Mouse (Mus musculus): ENCODE measurements around the gene Clic4.

Gene Clic4

DNA sequence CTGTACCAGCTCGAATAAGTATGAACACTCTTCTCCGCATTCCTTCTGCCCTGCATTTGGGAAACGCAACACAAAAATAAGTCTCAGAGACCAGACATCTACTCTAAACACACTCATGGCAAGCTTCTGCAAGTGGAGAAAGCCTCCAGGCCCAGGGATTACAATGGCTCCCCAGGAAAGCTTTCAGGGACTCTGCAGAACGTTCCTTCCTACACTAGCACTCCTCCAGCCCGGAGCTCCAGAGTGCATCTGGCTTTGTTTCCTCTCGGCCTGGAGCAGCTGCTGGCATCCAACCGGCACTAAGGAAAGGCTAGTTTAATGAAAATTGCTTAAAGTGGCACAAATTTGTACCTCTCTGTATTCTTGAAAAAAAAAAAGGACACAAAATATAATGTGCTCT is 14.1 kb downstream of the Clic4 start:
- DNase-seq (ENCODE audit: low spot score in 2 of 2), result no peak

GRCm38 (mm10) chr4:135257881-135258476 is 14.6 kb downstream of the Clic4 start:
- DNase-seq (ENCODE audit: low spot score in 2 of 2), result no peak

DNA sequence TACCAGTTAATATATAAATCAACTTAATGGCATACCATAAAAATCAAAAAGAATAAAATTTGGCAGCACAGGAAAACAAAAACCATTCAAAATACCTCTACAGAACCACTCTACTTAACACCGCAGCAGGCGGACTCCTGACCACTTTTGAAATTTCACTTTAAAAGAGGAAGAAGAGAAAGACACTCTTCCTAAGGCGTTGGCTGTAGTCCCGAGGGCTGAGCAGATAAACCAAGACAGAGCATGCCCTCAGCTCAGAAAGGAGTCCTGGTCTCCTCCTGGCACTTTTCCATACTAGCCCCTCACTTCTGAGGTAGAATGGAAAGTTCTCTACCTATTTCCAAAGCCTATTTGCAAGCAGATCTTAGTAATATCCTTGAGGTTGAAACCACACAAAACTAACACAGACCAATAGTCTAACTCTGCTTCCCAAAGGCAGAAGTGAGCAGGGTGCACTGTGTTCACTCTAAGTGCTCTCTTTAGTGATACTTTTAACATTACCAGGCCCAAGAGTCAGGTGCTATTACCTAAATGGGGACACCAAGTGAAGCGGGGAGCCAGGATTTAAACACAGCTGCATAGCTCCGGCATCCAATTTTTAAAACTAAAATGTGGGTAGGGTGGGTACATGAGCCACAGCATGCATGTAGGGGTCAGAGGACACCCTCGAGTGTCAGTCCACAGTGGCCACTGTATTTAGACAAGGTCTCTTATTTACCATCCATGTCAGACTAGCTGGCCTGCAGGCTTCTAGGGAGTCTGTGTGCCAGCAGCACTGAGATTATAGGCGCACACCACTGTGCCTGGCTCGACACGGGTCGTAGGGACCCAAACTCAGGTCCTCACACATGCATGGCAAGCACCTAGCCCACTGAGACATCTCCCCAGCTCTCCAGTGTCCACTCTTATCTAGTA is 15.8 kb downstream of the Clic4 start:
- DNase-seq (ENCODE audit: low spot score in 2 of 2), result no peak

DNA sequence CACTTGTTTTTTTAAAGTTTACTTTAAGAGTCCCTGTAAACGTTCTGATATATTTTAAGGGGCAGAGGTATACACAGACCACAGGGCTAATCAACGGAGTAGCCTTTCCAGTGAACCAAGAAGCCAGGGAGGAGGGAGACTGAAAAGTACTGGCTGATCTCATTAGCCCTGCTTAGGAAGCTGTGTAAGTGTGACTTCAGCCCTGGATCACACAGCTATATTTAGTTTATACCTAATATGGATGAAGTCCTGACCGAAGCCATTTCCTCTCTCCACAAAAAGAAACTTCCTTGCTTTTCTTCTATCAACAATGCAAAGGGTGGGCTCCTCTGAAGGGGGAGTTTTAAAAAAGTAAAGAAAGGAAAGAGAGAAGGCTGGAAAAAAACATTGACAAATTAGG is 17.8 kb downstream of the Clic4 start:
- DNase-seq (ENCODE audit: low spot score in 2 of 2), result no peak

DNA sequence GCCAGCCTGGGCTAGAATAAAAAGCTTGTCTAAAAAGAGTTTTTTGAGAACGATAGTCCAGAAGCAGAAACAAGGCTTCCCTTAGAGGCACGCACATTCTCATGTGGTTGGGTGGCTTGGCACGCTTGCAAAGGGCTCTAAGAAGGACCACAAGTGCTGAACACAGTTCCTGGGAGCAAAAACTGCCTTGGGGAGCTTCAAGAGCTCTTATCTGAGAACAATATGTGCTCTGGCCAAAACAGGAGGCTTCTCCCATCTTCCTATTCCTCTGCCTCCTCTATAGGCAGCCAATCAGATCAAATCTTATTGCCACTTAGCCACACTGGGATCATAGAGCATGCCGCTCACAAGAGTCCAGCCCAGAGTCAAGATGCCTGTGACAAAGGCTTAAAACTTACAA is 18.3 kb downstream of the Clic4 start:
- DNase-seq (ENCODE audit: low spot score in 2 of 2), result no peak

DNA sequence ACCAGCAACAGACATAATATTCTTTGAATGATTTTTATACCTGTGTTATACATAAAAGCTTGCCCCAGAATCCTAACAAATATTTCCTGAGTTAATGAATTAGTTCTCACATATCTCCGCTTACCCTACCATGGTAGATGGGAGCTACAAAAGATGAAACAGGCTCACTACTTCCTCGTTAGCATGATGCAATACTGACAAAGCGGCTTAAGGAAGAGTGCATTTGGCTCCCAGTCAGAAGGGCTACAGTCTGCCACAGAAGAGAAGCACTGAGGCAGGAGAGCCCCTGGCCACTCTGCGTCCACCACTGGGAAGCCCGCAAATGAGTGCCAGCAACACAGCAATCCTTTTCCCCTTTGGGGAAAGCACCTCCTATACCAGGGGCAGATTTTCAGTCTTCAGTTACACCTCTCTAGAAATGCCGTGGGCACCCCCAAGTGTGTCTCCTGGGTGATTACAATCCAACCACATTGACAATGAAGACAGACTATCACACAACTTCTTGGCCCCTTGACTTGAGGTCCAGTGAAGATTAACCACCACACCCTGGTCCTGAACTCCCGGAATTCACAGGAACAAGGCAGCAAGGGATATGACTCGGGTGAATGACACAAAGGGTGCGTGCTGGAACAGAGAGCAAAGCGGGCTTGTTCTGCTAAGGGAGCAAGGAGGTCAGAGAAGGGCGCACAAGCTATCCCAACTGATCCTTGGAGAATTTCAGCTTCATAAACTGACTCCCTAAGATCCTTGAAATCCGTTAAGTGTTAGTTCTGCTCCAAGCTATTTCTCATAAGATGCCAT is 19.2 kb downstream of the Clic4 start:
- no peak for DNase-seq (ENCODE audit: low spot score in 2 of 2)

DNA sequence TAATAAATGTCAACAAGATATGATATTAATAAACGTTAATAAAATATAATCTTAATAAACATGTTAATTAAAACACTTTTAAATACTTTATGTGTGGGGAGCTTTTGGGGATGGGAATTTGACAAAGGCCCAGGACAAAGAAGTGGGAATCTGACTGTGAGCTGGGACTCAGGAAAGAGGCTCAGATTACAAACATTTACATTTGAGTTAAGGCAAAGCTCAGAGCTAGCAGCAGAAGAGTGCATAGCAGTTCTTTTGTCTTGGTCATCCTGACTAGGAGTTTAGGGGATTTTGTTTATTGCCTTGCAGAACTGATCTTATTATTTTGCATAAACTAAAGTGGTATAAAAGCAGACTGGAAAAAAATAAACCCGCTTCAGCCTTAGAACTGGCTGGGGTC is 20.8 kb downstream of the Clic4 start:
- DNase-seq (ENCODE audit: low spot score in 2 of 2), result no peak

- DNase-seq (ENCODE audit: low spot score in 2 of 2), result no peak
Observed at GRCm38 (mm10) chr4:135248250-135249018, 24.2 kb downstream of the Clic4 start.

DNA sequence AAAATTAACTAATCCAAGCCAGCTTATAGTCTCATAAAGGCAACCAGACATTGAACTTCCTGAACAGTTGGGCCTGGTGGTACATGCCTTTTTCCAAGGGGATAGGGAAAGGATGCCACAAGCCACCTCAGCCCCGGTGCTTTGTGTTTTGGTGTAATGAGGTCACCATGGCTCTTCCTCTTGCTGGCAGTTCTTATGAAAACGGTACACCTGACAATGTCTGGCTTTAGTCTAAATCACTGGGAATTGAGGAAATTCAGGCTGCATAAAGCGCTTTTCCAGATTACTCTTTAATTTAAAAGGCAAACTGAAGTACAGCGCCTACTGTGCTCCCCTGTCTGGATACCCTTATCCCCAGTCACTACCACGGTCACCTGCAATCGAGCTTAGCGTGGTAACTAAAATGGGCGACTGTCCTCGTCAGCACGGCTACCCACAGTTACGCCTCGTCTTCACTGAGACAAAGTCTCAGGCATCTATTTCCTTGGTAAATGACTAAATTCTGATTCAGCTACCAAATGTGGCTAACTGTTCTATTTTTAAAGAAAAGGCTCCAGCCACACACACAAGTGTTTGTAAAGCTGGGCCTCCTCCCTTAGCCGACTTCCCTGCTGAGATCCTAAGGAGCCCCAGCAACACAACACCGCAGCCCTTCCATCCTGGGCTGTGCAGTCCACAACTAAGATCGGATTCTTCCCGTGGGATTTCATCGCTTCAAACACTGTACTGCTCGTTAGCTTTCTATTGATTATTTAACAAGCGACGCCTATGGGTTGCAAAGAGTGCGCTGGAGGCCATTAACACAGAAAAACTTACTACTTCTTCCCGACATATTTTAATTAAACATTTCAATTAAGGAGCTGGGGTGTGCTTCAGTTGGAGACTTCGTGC is 25.5 kb downstream of the Clic4 start:
- no peak for DNase-seq (ENCODE audit: low spot score in 2 of 2)

- DNase-seq (ENCODE audit: low spot score in 2 of 2), result no peak
Observed at GRCm38 (mm10) chr4:135246444-135246843, 26.2 kb downstream of the Clic4 start.

- DNase-seq (ENCODE audit: low spot score in 2 of 2), result no peak
Observed at GRCm38 (mm10) chr4:135245841-135246240, 26.8 kb downstream of the Clic4 start.

DNA sequence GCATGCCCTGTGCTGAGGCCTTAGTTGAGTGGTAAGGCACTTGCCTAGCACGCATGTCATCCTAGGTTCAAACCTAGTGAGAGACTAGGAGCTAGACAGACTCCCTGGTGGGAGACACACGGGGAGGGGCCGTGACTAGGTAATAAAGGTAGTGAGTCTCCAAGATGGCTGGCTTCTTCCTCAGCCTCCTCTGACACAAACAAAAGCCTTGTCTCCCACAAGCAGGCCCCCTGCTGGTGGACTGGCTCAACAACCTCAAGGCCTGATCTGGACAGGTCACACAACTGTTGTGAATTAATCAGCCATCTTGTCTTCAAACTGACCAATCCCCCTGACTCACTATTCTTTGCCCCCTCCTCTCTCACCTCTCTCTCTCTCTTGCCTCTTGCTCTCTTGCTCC is 28.3 kb downstream of the Clic4 start:
- no peak for DNase-seq (ENCODE audit: low spot score in 2 of 2)

- DNase-seq (ENCODE audit: low spot score in 2 of 2), result no peak
Observed at GRCm38 (mm10) chr4:135242913-135243541, 29.6 kb downstream of the Clic4 start.

GRCm38 (mm10) chr4:135242383-135242782 is 30.2 kb downstream of the Clic4 start:
- DNase-seq (ENCODE audit: low spot score in 2 of 2), result no peak

DNA sequence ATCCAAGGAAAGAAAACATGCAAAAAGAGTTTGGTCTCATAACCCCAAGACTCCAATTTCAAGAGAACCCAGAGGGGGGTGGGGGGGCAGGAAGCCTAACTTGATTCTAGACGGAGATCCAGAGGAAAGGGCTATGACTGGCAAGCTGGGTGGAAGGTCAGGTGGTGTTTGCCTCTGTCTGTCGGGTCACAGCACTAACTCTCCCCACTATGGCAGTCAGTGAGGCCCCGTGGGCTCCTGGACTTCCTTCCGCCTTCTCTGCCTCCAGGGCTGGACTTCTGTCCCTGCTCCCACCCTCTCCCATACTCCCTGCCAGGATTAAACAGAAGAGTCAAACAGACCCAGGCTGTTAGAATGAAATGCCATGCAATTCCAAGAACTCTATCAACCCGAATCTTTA is 30.9 kb downstream of the Clic4 start:
- no peak for DNase-seq (ENCODE audit: low spot score in 2 of 2)

DNA sequence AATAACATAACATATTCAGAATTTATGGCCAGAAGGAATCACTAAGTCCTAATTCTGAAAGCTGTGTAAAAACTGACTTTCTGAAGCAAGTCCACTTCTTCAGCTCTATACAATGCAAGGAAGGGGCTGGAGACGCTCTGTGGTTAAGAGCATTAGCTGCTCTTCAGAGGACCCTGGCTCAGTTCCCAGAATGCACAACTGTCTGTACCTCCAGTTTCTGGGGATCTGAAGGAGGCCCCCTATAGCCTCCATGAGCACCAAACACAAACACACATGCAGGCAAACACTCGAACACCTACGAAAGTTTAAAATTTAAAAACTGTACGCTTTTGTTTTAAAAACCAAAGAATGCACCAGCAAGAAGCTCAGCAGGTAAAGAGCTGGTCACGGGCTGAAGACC is 31.5 kb downstream of the Clic4 start:
- DNase-seq (ENCODE audit: low spot score in 2 of 2), result no peak

DNA sequence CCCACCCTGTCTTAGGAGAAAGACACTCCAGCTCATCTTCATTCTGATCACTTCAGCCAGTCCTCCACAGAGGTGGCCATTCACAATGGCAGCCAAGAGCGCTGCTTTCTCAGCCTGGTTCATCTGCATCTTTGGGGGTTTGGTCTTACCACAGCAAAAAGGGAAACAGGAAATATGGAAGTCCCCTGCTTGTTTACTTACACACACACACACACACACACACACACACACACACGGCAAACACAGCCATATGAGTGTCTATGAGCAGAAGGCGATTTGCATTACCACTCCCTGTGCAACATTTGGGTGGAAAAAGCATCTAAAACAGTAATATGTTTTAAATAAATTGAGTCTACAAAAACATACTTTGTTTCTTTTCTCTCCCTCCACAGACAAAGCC is 32.3 kb downstream of the Clic4 start:
- no peak for DNase-seq (ENCODE audit: low spot score in 2 of 2)

DNA sequence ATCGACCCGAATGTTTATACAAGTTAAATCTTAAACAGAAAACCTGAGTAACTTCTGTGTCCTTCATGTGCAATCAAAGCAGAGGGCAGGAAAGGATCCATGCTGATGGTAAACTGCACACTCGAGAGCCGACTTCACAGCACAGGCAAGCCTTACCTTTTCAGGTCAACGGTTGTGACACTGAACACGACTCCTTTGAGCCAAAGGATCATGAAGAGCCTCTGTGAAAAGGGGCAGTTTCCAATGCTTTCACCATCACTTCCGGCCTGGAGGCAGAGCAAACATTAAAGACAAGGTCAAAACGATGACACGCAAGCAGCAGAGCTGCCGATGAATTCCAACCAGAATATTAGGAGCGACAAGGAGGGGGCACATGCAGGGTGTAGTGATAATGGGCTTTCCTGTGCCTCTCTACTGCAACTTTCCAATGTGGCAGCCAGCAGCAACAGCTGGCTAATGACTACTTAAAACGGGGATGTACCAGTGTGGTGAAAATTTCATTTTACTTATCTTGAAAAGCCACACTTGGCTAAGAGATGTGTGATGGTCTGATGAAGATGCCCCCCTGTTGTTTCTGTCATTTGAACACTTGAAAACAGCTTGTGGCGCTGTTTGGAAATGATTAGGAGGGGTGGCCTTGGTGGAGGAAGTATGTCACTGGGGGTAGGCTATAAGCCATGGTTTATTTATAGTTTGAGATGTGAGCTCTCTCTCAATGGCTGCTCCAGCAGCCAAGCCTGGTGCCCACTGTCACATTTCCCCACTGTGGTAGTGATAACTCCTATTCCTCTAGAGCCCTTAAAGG is 33.7 kb downstream of the Clic4 start:
- no peak for DNase-seq (ENCODE audit: low spot score in 2 of 2)

DNA sequence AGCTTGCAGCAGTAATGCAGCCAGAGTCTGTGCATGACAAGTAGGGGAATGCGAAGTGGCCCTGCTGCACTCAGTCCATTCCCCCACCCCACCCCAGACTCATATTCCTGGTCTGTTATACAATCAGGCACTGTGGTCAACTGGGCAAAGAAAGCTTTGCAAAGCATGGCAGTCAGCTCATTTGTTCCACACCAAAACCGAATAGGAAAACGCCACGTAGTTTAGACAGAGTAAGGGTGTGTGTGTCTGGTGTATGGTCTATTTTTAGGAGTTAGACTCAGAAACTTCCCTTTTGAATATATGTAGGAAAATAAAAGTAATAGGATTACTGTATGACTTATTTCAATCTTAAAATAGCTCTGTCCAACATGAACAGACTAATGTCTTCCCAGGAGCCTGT is 36.0 kb downstream of the Clic4 start:
- no peak for DNase-seq (ENCODE audit: low spot score in 2 of 2)

Measured in right cerebral cortex, postnatal 36 days (tissue).